Mouse (Mus musculus): Measurements from ENCODE around the gene Smg6.

GRCm38 (mm10) chr11:75032946-75033345 is 107.3 kb downstream of the Smg6 start:
- TF ChIP-seq POLR2A (IDR thresholded peaks at IDR 0.05; ENCODE audit: borderline replicate concordance, extremely low read depth, insufficient read depth, insufficient read length, poor library complexity, severe bottlenecking) (no peak), CTCF (IDR thresholded peaks at IDR 0.05; ENCODE audit: borderline replicate concordance, extremely low read depth, insufficient read depth, insufficient read length) (no peak)

All from brain, embryonic 14.5 days (tissue).